Mouse (Mus musculus): ENCODE results near the gene Znrf1.

The Znrf1 gene

GRCm38 (mm10) chr8:111533503-111533902 is 2.4 kb upstream of the Znrf1 start:
- no peak for DNase-seq (ENCODE audit: extremely low read depth, low read depth)

DNA sequence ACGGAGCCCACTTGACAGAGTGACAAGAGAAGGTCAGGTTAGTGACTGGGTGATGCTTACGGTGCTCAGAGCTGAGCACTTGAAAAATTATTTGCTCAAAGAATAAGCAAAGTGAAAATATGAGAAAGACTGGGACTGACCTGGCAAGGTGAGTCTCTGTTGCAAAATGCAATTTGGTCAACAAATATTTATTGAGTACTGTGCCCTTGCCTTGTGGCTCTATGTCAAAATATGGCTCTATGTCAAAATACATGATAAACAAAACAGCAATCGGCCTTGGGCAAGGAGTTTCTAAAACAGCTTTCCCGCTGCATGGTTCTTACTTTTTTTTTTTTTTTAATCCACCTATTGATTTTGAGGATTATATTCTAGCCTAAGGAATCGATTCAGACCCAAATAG is 406 bp upstream of the Znrf1 start:
- DNase-seq (ENCODE audit: extremely low read depth, low read depth) = no peak

GRCm38 (mm10) chr8:111536978-111537764 is 1.3 kb downstream of the Znrf1 start:
- no peak for DNase-seq (ENCODE audit: extremely low read depth, low read depth)

DNA sequence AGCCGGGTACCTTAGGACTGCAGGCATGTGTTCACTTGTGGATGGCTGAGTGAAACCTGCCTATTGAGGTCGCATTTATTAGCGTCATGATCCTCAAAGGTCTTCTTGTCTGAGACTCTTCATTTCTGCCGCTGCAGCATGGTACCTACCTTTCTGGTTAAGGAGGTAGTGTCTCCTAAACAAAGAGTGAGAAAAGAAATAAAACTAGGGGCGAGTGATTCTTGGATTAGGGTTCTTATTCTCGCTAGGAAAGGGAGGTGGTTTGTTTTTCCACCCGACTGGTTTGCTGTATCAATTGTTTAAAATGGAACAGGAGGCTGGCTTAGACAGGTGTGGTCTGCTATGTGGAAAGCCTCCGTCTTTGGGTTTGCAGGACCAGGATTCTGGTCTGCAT is 1.9 kb downstream of the Znrf1 start:
- no peak for DNase-seq (ENCODE audit: extremely low read depth, low read depth)

DNA sequence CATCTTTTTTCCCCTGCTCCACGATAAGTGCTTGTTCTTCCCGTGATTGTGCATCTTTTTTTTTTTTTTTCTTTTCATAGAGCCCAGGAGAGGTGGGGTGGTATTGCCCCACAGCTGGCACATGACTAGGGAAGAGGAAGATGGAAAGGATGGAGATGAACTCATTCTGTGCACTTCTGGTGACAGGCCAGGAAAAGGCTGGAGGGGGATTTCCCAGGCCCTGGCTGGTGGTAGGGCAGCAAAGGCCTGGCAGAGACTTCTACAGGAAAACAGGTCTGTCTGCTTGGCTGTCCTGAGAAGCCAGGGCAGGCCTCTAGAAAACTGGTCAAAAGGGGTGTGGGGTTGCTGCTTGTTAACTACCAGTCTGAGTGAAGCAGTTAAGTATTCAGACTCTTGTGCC is 2.3 kb downstream of the Znrf1 start:
- no peak for DNase-seq (ENCODE audit: extremely low read depth, low read depth)

DNA sequence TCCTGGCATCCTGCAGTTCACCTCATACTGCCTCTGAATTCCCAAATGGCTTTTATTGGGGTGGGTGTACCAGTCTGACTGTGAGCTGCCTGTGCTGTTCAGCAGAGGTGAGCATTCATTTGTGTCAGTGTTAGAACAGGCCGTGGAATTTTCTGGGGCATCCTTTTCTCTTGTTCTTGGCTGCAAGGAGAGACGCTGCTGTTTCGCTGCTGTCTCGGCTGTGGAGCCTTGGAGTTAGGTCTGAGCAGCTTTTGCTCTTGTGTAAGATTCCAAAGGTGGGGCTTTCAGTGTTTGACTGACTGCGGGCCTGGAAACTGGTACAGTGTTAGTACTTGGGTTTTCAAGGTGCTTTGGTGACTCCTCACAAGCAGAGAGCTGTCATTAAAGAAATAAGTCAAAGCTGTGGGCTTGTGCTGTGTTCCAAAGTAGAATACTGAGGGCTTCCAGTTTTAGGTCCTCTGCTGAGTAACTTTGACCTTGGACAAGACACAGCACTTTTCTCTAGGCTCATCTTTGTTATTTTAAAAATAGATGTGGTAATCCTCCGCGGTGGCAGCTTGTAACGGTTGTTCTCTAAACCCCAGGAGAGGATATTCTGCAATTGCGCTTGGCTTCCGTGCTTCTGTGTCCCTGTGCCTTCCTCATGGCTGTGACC is 3.7 kb downstream of the Znrf1 start:
- DNase-seq (ENCODE audit: extremely low read depth, low read depth) = no peak

DNA sequence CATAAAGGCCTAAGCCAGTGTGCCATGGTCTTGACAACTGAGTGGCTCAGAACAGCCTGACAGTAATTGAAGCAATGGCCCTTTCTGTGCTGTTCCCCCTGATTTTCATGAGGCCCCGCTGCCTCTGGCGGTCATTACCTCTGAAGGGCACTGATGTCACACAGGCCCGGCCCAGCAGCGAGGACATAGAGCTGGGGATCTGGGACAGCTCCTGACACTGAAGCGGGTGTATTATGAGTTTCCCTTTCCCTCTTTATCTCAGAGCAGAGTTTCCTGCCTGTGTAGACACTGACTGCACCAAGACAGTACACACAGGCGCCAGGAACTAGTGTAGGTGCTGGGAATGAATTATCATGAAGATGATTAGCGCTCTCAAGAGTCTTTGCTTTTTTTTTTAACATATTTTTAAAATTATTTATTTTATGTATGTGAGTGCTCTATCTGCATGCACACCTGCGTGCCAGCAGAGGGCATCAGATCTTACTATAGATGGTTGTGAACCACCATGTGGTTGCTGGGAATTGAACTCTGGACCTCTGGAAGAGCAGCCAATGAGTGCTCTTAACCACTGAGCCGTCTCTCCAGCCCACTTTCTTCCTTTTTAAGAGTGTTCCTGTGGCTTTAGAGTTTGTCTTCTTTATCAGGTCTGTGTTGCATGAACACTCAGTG is 7.9 kb downstream of the Znrf1 start:
- DNase-seq (ENCODE audit: extremely low read depth, low read depth) = no peak

DNA sequence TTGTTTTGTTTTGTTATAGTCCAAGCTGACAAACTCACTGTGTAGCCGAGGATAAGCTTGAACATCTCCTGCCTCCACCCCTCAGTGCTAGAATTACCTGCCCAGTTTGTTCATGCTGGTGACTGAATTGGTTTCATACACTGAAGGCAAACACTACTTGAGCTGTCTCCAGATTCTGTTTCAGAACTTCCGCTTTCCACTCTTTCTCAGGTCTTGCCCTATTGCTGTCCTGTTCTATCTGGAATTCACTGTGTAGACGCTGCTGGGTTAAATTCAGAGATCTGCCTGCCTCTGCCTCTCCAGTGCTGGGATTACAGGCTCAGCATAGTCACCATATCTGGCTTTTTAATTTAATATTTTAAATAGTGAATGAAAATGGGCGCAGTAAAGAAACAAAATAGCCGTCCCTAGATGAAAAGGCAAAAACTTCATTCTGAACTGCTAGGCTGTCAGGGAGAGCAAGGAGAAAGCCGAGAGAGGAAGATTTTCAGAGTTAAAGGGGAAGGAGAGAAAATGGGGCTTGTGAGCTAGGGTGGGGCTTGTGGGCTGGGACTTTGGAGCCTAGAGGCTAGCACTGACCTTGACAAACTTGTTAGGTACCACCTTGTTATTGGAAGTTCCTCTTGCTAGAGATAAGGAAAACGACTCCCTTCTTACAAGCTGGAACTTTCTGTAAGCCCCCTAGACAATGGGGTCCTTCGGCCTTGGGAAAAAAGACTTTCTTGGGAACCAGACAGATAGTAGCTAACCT is 9.7 kb downstream of the Znrf1 start:
- DNase-seq (ENCODE audit: extremely low read depth, low read depth) = no peak

DNA sequence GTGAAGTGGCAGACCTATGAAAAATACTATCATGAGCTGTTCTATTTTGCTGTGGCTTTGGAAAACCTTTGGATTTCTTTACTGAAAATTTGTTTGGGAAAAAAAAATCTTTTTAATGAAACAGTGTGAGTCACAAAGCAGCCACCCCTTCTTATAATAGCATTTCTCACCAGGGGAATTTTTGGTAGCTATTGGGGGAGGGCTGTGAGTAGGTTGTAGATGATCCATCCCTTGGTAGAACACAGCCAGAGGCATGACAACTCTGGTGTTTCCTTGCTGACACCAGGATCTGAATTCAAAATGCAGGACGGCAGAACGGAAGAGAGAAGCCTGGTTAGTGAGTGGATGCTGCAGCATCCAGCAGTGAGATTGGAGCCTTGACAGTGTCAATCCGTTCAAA is 11.2 kb downstream of the Znrf1 start:
- DNase-seq (ENCODE audit: extremely low read depth, low read depth) = no peak

GRCm38 (mm10) chr8:111548201-111548600 is 12.3 kb downstream of the Znrf1 start:
- no peak for DNase-seq (ENCODE audit: extremely low read depth, low read depth)

DNA sequence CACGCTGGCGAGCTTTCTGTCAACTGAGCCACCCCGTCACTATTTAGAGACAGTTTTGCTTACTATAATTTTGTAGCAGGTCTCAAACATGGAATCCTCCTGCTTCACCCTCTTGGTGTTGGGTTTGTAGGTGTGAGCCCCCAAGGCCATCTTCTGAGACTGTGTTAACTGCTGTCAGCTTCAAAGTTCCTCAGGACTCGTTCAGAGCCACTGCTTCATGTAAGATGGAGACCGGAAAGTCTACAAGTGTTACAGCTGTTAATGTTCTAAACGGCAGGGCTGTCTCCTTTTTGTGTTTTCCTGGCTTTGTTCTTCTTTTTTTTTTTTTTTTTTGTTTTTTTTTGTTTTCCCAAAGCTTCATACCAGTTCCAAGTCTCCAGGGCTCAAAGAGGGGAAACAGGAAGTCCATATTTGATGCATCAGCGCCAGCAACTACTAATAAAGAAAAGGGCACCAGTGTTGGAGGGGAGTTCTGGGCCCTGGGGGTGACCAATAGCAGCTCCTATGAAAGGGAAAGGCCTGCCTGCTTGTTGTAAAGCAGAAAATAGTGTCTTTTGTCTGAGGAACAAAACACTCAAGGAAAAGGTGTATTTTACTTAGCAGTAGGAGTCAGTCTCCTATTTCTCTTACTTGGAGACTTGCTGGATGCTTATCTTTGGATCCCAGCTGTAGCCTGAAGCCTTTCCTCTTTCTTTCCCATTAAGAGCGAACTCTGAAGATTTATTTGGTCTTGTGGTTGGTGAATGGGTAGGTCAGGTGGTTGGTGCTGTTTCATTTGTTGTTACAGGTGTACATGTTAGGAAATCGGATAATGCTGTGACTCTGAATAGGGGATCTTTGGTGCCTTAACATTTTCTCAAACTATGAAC is 14.3 kb downstream of the Znrf1 start:
- DNase-seq (ENCODE audit: extremely low read depth, low read depth) = peak; percentile 58

GRCm38 (mm10) chr8:111551511-111552130 is 15.7 kb downstream of the Znrf1 start:
- DNase-seq (ENCODE audit: extremely low read depth, low read depth) = no peak

GRCm38 (mm10) chr8:111561824-111562223 is 25.9 kb downstream of the Znrf1 start:
- no peak for DNase-seq (ENCODE audit: extremely low read depth, low read depth)

DNA sequence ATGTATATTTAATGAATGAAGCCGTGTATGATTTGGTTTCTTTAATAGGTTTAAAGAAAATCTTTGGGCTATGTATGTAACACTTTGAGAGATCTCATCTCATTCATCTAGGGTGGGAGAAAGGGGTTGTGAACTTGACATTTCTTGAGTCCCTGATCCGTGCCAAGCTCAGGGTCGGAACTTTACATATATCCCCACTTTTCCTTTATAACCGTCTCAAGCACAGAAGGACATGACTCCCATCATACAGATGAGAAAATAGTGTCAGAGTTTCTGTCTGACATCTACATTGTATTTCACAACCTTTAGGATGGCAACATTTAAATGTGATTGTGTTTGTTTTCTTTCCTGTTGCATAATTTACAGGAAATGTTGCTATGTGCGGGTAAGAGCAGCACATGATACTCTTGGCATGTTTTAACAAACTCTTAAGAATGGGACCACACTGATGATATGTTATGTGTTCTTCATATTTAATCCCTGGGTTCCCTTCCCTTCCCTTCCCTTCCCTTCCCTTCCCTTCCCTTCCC is 26.4 kb downstream of the Znrf1 start:
- no peak for DNase-seq (ENCODE audit: extremely low read depth, low read depth)

DNA sequence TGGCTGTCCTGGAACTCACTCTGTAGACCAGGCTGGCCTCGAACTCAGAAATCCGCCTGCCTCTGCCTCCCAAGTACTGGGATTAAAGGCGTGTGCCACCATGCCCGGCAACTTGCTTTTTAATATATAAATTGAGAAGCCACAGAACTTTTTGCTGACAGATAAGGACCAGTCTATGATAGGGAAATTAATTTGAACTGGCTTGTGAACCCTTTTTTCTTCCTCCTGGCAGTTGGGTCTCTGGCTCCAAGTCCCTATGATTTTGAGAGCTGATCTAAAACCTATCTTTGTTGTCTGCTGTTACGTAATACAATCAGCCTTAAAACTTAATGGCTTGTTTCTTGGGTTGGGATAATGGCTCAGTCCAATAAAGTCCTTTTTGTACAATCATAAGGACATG is 27.2 kb downstream of the Znrf1 start:
- no peak for DNase-seq (ENCODE audit: extremely low read depth, low read depth)

GRCm38 (mm10) chr8:111563687-111564086 is 27.8 kb downstream of the Znrf1 start:
- no peak for DNase-seq (ENCODE audit: extremely low read depth, low read depth)

- DNase-seq (ENCODE audit: extremely low read depth, low read depth) = no peak
Measured at GRCm38 (mm10) chr8:111564093-111564492, 28.2 kb downstream of the Znrf1 start.

GRCm38 (mm10) chr8:111565784-111566191 is 29.9 kb downstream of the Znrf1 start:
- DNase-seq (ENCODE audit: extremely low read depth, low read depth) = no peak

DNA sequence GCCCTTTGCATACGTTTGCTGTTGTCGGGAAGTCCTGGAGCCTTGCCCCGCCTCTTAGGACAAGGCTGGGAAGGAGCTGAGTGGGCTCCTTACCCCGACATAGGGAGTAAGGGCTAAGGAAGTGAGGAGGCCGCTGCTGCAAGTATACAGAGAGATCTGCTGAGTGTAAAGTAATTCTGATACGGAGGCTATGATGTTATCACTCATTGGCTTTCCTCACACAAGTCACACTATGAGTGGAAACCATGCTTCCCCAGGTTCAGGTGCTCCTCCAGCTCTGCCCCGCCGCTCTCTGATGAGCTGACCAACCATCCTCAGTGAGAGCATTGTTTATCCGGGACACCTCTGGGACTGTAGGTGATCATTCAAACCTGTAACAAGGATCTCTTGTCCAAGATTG is 30.4 kb downstream of the Znrf1 start:
- no peak for DNase-seq (ENCODE audit: extremely low read depth, low read depth)

DNA sequence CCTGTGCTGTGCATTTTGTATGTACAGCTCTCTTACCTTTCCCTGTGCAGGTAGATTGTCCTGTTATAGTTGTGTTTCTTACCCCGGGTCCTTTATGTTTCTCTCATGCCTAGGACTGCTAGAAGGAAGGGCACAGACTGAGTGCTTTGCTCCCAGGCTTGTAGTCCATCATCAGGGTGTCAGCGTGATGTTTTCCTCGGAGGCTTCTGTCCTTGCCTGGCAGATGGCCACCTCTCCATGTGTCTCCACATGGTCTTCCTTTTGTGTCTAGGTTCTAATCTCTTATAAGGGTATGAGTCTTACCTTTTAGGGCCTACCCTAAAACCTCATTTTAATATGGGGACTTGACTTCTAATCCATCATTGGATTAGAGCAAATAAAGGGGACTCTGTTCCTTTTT is 31.7 kb downstream of the Znrf1 start:
- DNase-seq (ENCODE audit: extremely low read depth, low read depth) = no peak

Data from MEL-GATA-1-ER (cell line).